Mouse (Mus musculus) lung, postnatal 0 days (tissue): ENCODE measurements at regions not wholly inside any gene's neighbourhood (a gene's known extent, or its start where the extent isn't known, plus 50 kb on each side); places are given as distances from the start of the nearest gene placed in this dataset.

Experiments used
- ATAC-seq: fragments of 200-750 bp; cut with Nextera tagmentation; 2 replicates; pipeline ENCODE4 v1.8.0; 2017; ENCODE audit warnings: moderate library complexity
- DNase-seq: peaks from one replicate; pipeline ENCODE4 v3.0.0-alpha.2; 2016; ENCODE audit warnings: low spot score
- H3K27ac ChIP-seq: fragments of 300-500 bp; sonication (generic); 2 replicates; pipeline ENCODE4 v1.5.1; 2014; ENCODE audit warnings: antibody characterized with exemption, mild to moderate bottlenecking, low read length, mixed read lengths
- H3K27me3 ChIP-seq: fragments of 300-500 bp; sonication (generic); replicated peaks from 2 replicates; pipeline ENCODE4 v1.6.1; 2014; ENCODE audit warnings: low read length, mixed read lengths; ENCODE audit not compliant: insufficient read depth
- H3K36me3 ChIP-seq: fragments of 300-500 bp; sonication (generic); 2 replicates; pipeline ENCODE4 v1.6.1; 2014; ENCODE audit warnings: low read length, mixed read lengths; ENCODE audit not compliant: insufficient read depth
- H3K4me1 ChIP-seq: fragments of 300-500 bp; sonication (generic); 2 replicates; pipeline ENCODE4 v1.6.1; 2014; ENCODE audit warnings: antibody characterized with exemption, low read depth, low read length, mixed read lengths; ENCODE audit not compliant: insufficient read depth
- H3K4me2 ChIP-seq: fragments of 300-500 bp; sonication (generic); replicated peaks from 2 replicates; pipeline ENCODE4 v1.6.1; 2014; ENCODE audit warnings: low read depth, mild to moderate bottlenecking, low read length, moderate library complexity, mixed read lengths
- H3K4me3 ChIP-seq: fragments of 300-500 bp; sonication (generic); 2 replicates; pipeline ENCODE4 v1.5.1; 2014; ENCODE audit warnings: low read depth, low read length
- H3K9ac ChIP-seq: fragments of 300-500 bp; sonication (generic); replicated peaks from 2 replicates; pipeline ENCODE4 v1.6.1; 2014; ENCODE audit warnings: low read depth, mild to moderate bottlenecking
- H3K9me3 ChIP-seq: fragments of 300-500 bp; sonication (generic); 2 replicates; pipeline ENCODE4 v1.6.1; 2016; ENCODE audit warnings: low read length, mixed read lengths
- CTCF ChIP-seq: IDR thresholded peaks from 2 replicates; pipeline ENCODE4 v1.5.1; 2016; ENCODE audit warnings: antibody characterized with exemption, mild to moderate bottlenecking
- EP300 ChIP-seq: IDR thresholded peaks from 2 replicates; pipeline ENCODE4 v1.6.1; 2016; ENCODE audit warnings: antibody characterized with exemption, mild to moderate bottlenecking, control low read depth
- WGBS: fragments of 180-500 bp; shearing (Covaris S2); extraction: QIAGEN DNeasy Blood & Tissue Kit; methylation state at CpG from one replicate; pipeline ENCODE4 v1.1.7; 2014; 5-methylcytosine and 5-hydroxymethylcytosine counted together

DNA sequence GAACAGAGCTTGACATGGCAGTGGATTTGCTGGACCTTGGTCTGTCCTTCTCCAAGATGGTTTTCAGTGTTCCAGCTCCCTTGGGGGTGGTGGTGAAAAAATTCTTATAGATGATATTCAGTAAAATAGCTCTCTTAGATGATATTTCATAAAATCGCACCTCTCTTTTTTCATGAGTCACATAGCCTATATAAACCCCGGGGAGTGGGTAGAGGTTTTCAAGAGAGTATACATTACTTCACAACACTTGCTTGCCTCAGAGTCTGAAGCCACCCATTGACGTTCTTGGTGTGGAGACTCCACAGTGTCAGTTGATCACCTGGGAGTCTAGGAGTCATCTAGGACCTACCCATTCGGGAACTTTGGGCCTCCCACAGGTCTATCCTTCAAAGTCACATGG is 378.7 kb downstream of the 1810013L24Rik start:
- Histone ChIP-seq H3K4me2 (no peak overlapping the region), H3K27ac (no peak overlapping the region), H3K27me3 (no peaks in the 10 kb centered on the region), H3K36me3 (no peaks in the 10 kb centered on the region), H3K4me1 (no peaks in the 10 kb centered on the region; the same call in 1 of the 2 replicates), H3K9ac (no peak overlapping the region), H3K9me3 (no peaks in the 10 kb centered on the region), H3K4me3 (no peak overlapping the region)
- 78% methylated on average over 4 of the region's 4 CpGs for WGBS
- DNase-seq (no peak), ATAC-seq (no peak)
- TF ChIP-seq EP300 (no peak), CTCF (no peak)

DNA sequence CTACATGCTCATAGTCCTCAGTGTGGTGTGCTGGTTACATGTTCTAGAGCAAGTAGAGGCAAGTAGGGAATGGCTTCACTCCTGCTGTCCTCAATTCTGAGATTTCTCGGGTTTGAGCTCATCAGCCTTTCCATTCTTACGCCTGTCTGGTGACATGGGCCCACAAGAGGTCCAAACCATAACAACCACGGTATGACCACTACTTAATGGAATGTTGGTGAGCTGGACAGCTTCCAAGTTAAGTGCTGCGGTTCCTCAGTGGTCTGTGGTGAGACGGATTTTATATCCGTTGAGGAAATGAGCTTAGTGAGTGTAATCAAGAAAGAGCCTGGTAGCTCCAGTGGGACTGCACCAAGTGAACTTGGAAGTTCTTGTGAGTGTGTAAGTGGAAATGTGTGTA is 381.6 kb downstream of the 1810013L24Rik start:
- H3K27me3 ChIP-seq = no peaks in the 10 kb centered on the region
- no peak overlapping the region for H3K27ac ChIP-seq
- H3K9ac ChIP-seq = no peak overlapping the region
- 30% methylated on average over 6 of the region's 6 CpGs for WGBS
- H3K4me3 ChIP-seq = no peak overlapping the region
- no peaks in the 10 kb centered on the region; the same call in 1 of the 2 replicates for H3K4me1 ChIP-seq
- no peak for ATAC-seq
- no peaks in the 10 kb centered on the region for H3K36me3 ChIP-seq
- H3K4me2 ChIP-seq = no peak overlapping the region
- TF ChIP-seq EP300 (no peak), CTCF (no peak)
- DNase-seq = peak; percentile 16
- no peaks in the 10 kb centered on the region for H3K9me3 ChIP-seq

DNA sequence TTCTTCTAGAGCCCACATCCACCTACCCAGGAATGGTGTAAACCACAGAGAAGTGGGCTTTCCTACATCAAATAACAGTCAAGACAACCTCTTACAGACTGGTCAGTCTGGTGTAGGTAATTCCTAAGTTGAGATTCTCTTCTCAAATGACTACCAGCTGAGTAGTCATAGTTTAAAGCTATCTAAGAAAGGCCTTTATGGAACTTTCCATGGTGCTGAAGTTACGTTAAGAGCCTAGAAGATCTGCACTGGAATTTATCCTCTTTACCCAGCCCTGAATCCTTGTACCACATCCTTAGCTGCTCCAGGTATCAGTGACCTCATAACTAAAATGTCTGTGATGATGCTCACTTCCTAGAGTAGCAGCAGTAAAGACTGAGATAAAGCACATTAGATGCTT is 385.2 kb downstream of the 1810013L24Rik start:
- Histone ChIP-seq H3K27me3 (no peaks in the 10 kb centered on the region), H3K4me2 (no peak overlapping the region), H3K27ac (no peak overlapping the region), H3K9me3 (no peaks in the 10 kb centered on the region), H3K36me3 (no peaks in the 10 kb centered on the region), H3K9ac (no peak overlapping the region), H3K4me3 (no peak overlapping the region), H3K4me1 (no peaks in the 10 kb centered on the region; the same call in 1 of the 2 replicates)
- DNase-seq (peak; percentile 8), ATAC-seq (no peak)
- TF ChIP-seq CTCF (no peak), EP300 (no peak)
- WGBS = 31% methylated on average over 1 of the region's 1 CpGs

DNA sequence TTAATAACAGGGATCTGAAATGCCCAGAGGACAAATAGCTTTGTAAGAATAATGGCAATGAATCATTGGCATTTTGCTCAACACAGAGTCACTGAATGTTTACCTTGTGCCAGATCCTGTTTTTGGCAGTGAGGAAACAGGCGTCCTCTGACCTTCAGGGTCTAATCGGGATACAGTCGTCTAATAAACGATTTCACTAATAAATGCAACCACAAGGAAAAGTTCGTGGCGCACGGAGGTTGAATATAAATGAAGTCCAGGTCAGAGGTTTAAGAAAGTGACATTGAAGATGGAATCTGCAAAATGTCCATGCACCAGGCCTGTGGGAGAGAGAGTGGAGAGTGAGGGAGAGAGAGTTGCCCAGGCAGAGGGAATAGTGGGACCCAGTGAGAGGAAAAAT is 387.5 kb downstream of the 1810013L24Rik start:
- 73% methylated on average over 7 of the region's 7 CpGs for WGBS
- no peak overlapping the region for H3K9ac ChIP-seq
- TF ChIP-seq EP300 = no peak
- no peak for TF ChIP-seq CTCF

DNA sequence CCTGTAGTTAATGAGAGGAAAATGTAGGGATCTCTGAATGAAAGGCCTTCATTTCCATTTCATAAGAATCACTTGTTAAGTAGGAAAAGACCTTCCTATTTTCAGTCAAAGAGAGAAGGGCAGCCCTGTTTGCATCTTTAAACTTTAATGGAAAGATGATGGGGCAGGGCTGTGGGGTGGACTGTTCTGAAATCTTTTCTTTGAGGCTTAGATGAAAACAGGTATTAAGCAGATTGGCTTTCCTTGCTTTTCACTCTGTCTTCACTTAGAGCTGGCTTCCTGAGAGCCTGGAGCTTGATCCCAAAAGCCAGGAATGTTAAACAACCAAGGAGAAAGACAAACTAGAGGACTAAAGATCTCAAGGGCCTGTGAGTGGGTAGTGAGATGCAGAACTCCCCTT is 400.3 kb downstream of the 1810013L24Rik start:
- Histone ChIP-seq H3K4me3 (no peak overlapping the region), H3K36me3 (no peaks in the 10 kb centered on the region), H3K9me3 (no peaks in the 10 kb centered on the region), H3K4me1 (no peaks in the 10 kb centered on the region), H3K27me3 (no peaks in the 10 kb centered on the region), H3K9ac (no peak overlapping the region), H3K4me2 (no peak overlapping the region), H3K27ac (no peak overlapping the region)
- ATAC-seq (no peak), DNase-seq (no peak)
- no peak for TF ChIP-seq EP300
- TF ChIP-seq CTCF = no peak

More for the DNA sequence above, 387.5 kb downstream of the 1810013L24Rik start:
- no peak overlapping the region for H3K4me2 ChIP-seq
- H3K27ac ChIP-seq = no peak overlapping the region
- H3K27me3 ChIP-seq = no peaks in the 10 kb centered on the region
- H3K36me3 ChIP-seq = no peaks in the 10 kb centered on the region
- ATAC-seq = no peak
- no peaks in the 10 kb centered on the region for H3K9me3 ChIP-seq
- no peak for DNase-seq
- H3K4me1 ChIP-seq = no peaks in the 10 kb centered on the region
- no peak overlapping the region for H3K4me3 ChIP-seq

DNA sequence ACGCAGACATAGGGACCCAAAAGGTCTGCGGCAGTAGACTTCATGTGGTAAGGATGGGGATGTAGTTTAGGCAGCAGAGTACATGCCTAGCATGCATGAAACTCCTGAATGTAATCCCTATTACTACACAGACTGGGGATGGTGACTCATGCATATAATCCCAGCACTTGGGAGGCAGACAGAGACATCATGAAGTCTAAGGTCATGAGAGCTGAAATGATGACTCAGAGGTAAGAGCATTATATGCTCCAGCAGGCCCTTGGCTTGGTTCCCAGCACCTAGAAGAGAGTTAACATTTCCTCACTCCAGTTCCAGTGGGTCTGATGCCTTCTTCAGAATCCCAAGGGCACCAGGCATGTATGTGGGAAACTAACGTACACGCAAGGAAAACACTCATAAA is 412.2 kb downstream of the 1810013L24Rik start:
- H3K9me3 ChIP-seq = no peaks in the 10 kb centered on the region
- no peak overlapping the region for H3K27ac ChIP-seq
- no peaks in the 10 kb centered on the region for H3K27me3 ChIP-seq
- TF ChIP-seq EP300 (no peak), CTCF (no peak)
- DNase-seq (no peak), ATAC-seq (no peak)
- no peaks in the 10 kb centered on the region for H3K4me1 ChIP-seq
- no peak overlapping the region for H3K4me2 ChIP-seq
- no peak overlapping the region for H3K9ac ChIP-seq
- H3K4me3 ChIP-seq = no peak overlapping the region
- H3K36me3 ChIP-seq = no peaks in the 10 kb centered on the region
- WGBS = 91% methylated on average over 4 of the region's 4 CpGs

DNA sequence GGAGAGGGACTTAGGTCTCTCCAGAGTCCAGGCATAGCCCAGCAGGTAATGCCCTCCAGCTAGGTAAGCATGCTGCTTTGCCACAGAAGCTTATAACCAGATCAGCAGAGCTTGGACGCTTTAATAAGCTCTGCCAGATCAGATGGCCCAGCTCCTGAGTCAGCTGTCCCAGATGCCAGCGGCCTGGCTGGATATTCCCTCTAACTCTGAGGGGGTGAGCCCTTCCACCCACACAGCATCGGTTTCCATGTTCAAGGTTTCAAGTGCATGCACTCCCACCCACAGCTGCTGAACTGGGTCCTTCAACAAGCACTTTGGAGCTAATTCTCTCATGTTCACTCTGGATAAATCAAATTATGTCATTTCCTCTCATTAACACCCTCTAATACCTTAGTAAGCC is 417.3 kb downstream of the 1810013L24Rik start:
- no peaks in the 10 kb centered on the region for H3K9me3 ChIP-seq
- no peak overlapping the region for H3K4me2 ChIP-seq
- no peak overlapping the region for H3K4me3 ChIP-seq
- no peak overlapping the region for H3K9ac ChIP-seq
- H3K4me1 ChIP-seq = no peaks in the 10 kb centered on the region
- 57% methylated on average over 3 of the region's 3 CpGs for WGBS
- no peak overlapping the region for H3K27ac ChIP-seq
- no peaks in the 10 kb centered on the region for H3K27me3 ChIP-seq
- no peak for ATAC-seq
- TF ChIP-seq EP300 = no peak
- TF ChIP-seq CTCF = no peak
- no peak for DNase-seq
- no peaks in the 10 kb centered on the region for H3K36me3 ChIP-seq
